Mouse (Mus musculus) small intestine, adult 2 months (tissue): ENCODE results near the gene Coa3.

Experiments
- CTCF ChIP-seq: fragments of 200-500 bp; IDR thresholded peaks from 2 replicates; pipeline ENCODE4 v1.5.1; 2012; ENCODE audit warnings: low read depth, mild to moderate bottlenecking, control low read depth, inconsistent platforms, low read length, moderate library complexity, mixed read lengths; ENCODE audit not compliant: insufficient replicate concordance, insufficient read length; ENCODE audit errors: extremely low read depth
- POLR2A ChIP-seq: fragments of 200-500 bp; IDR thresholded peaks from 2 replicates; pipeline ENCODE4 v1.6.1; 2012; ENCODE audit warnings: low read depth, mild to moderate bottlenecking, control low read depth, inconsistent platforms, low read length, moderate library complexity

DNA sequence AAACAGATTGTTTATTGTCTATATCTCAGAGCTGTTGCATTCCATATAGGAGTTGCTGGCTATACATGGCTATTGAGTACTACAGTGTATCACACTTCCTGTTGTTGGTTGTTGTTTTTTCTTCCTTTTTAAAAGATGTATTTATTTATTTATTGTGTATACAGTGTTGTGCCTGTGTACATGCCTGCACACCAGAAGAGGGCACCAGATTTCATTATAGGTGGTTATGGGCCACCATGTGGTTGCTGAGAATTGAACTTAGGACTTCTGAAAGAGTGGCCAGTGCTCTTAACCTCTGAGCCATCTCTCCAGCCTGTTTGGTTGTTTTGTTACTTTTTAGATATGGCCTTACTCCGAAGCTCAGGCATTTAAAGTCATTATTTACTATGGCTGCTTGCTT, 35.7 kb upstream of the Coa3 start:
- TF ChIP-seq CTCF: no peak
- no peak for TF ChIP-seq POLR2A
